Mouse (Mus musculus): ENCODE measurements at regions not wholly inside any gene's neighbourhood (a gene's known extent, or its start where the extent isn't known, plus 50 kb on each side); places are given as distances from the start of the nearest gene placed in this dataset.

DNA sequence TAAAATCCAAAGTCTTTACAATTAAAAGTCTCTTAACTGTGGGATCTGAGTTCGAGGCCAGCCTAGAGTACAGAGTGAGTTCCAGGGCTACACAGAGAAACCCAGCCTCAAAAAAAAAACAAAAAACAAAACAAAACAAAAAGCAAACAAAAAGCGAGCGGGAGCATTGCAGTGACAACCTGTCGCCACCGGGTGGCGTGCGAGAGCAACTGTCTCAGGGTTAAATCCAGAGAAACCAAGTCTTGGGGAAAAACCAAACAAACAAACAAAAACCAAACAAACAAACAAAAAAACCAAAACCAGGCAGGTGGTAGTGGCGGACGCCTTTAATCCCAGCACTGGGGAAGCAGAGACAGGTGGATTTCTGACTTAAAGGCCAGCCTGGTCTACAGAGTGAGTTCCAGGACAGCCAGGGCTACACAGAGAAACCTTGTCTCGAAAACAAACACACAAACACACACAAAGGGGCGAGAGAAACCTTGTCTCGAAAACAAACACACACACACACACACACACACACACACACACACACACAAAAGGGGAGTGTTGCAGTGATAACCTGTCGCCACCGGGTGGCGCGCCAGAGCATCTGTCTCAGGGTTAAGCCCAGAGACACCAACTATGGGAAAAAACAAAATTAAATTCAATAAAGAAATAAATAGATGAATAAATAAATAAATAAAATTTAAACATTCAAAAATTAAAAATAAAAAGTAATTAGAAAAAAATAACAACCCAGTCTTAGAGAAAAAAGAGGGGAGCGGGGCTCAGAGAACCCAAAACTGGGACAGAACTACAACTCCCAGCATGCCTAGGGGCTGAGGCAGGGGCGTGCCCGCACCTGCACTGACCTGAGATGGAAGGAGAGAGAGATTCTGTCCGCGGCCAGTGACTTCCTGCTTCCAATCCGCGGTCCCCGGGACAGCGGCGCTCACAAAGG lies 2589.4 kb downstream of the Gm37988 start:
- peak; percentile 67; the same call in 1 of the 2 replicates for TF ChIP-seq CTCF (IDR thresholded peaks at IDR 0.05; ENCODE audit: extremely low read depth, insufficient read depth, insufficient read length, insufficient replicate concordance)
- no peak for TF ChIP-seq POLR2A (IDR thresholded peaks at IDR 0.05; ENCODE audit: low read depth, low read length)
